Comparison of ENCODE assay signal across 8 mouse cellular contexts in the genomic region with DNA sequence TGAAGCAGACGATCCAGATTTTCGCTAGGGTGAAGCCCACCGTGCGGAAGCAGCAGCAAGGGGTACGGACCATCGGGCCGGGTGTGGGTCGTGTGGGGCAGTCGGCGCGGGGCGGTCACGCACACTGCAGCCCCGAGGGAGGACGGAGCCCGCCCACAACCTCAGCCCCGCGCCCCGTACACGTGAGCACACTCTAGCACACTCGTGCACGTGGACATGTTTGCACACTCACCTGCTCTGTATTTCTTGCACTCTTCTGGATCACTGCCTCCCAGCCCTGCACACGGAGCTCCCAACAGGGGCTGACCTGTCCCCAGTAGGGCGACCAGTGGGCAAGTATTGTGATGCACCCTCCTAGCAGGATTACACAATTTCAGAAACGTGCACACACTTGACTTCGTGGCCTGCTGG. TPM values are rescaled to one million over a fixed set of nuclear protein-coding genes. Genes with fewer than 3 reads are reported as not detected.
DNase-seq lines count a peak whose midpoint lies in the region; ATAC-seq lines count a peak whose summit lies in the region.

No protein-coding gene starts in this region.

- intact Hi-C loops in left cerebral cortex, postnatal 4 days (cut with DNase I): no loop called here

- no peaks in the 10 kb centered on the region; the same call in 1 of the 2 replicates for H3K9me3 ChIP-seq in neural tube, embryonic 11.5 days (ENCODE audit: control insufficient read depth, low read length)
- no peaks in the 10 kb centered on the region for H3K9me3 ChIP-seq in limb, embryonic 15.5 days
- H3K9me3 ChIP-seq in stomach, embryonic 14.5 days (ENCODE audit: control insufficient read depth, low read depth, low read length): no peaks in the 10 kb centered on the region

- peak overlapping the region; percentile 35 for H3K9ac ChIP-seq in neural tube, embryonic 11.5 days (ENCODE audit: low read length)
- peak overlapping the region; percentile 35; the same call in 1 of the 2 replicates for H3K9ac ChIP-seq in limb, embryonic 15.5 days
- peak overlapping the region; percentile 45 for H3K9ac ChIP-seq in stomach, embryonic 14.5 days (replicated peaks; ENCODE audit: low read depth, low read length)

- H3K36me3 ChIP-seq in neural tube, embryonic 11.5 days (ENCODE audit: control insufficient read depth, insufficient read depth, low read length): no peaks in the 10 kb centered on the region
- no peaks in the 10 kb centered on the region for H3K36me3 ChIP-seq in limb, embryonic 15.5 days
- no peaks in the 10 kb centered on the region for H3K36me3 ChIP-seq in stomach, embryonic 14.5 days (ENCODE audit: control insufficient read depth, insufficient read depth, low read length)

- H3K4me3 ChIP-seq in neural tube, embryonic 11.5 days (ENCODE audit: low read depth, low read length): peak overlapping the region; percentile 52
- H3K4me3 ChIP-seq in limb, embryonic 15.5 days: peak overlapping the region; percentile 62
- peak overlapping the region; percentile 56 for H3K4me3 ChIP-seq in stomach, embryonic 14.5 days (ENCODE audit: low read depth, low read length)

- peak; percentile 39 for DNase-seq in cerebellum, adult 9-10 months
- no peak for DNase-seq in cerebellum, postnatal 4 days (ENCODE audit: low spot score in 2 of 2)
- DNase-seq in neural tube, embryonic 11.5 days (ENCODE audit: low spot score): no peak
- no peak for DNase-seq in neural tube, embryonic 10.5 days (ENCODE audit: extremely low spot score, low spot score)
- DNase-seq in left cerebral cortex, postnatal 4 days: no peak
- no peak for DNase-seq in spleen, postnatal 4 days (ENCODE audit: low spot score in 2 of 2)

- WGBS in neural tube, embryonic 11.5 days: under 1% methylated on average over 26 of the region's 26 CpGs
- WGBS in limb, embryonic 15.5 days: under 1% methylated on average over 26 of the region's 26 CpGs
- under 1% methylated on average over 26 of the region's 26 CpGs for WGBS in stomach, embryonic 14.5 days

- no peaks in the 10 kb centered on the region for H3K27me3 ChIP-seq in neural tube, embryonic 11.5 days (ENCODE audit: control insufficient read depth, insufficient read depth, low read length)
- H3K27me3 ChIP-seq in limb, embryonic 15.5 days: no peaks in the 10 kb centered on the region
- no peaks in the 10 kb centered on the region for H3K27me3 ChIP-seq in stomach, embryonic 14.5 days (ENCODE audit: control insufficient read depth, insufficient read depth, low read length)

- peak; percentile 76 for ATAC-seq in neural tube, embryonic 11.5 days (ENCODE audit: insufficient read depth, low FRiP score, low TSS enrichment)
- ATAC-seq in limb, embryonic 15.5 days (ENCODE audit: insufficient number of reproducible peaks, low FRiP score, low TSS enrichment, low read depth): peak; percentile 51; the same call in 1 of the 2 replicates
- peak; percentile 80 for ATAC-seq in stomach, embryonic 14.5 days (ENCODE audit: insufficient number of reproducible peaks, insufficient read depth, low FRiP score, low read depth)

- no peak overlapping the region for H3K27ac ChIP-seq in neural tube, embryonic 11.5 days (ENCODE audit: low read depth, low read length)
- H3K27ac ChIP-seq in limb, embryonic 15.5 days: no peak overlapping the region
- no peak overlapping the region for H3K27ac ChIP-seq in stomach, embryonic 14.5 days (ENCODE audit: low read length)

- H3K4me2 ChIP-seq in neural tube, embryonic 11.5 days (ENCODE audit: low read depth): peak overlapping the region; percentile 69
- peak overlapping the region; percentile 96 for H3K4me2 ChIP-seq in limb, embryonic 15.5 days
- H3K4me2 ChIP-seq in stomach, embryonic 14.5 days (replicated peaks; ENCODE audit: low read depth, low read length): peak overlapping the region; percentile 92

- peaks cover 2% of the 10 kb centered on the region; the same call in 1 of the 2 replicates for H3K4me1 ChIP-seq in neural tube, embryonic 11.5 days (ENCODE audit: control insufficient read depth, insufficient read depth, low read length)
- peaks cover 11% of the 10 kb centered on the region for H3K4me1 ChIP-seq in limb, embryonic 15.5 days
- peaks cover 5% of the 10 kb centered on the region; the same call in 1 of the 2 replicates for H3K4me1 ChIP-seq in stomach, embryonic 14.5 days (ENCODE audit: control insufficient read depth, insufficient read depth, low read length)

RNA-seq across cellular contexts. Expression of a gene that starts 0.3 kb away (rescaled TPM):
- polyA plus RNA-seq in neural tube, embryonic 11.5 days (2014; fragmentation: Nextera tagmentation; extraction: Ambion mirVana): 3.5 and 4.0 TPM in 2 replicates
- 1.3 and 1.7 TPM in 2 replicates for polyA plus RNA-seq in limb, embryonic 15.5 days (2015; fragmentation: Nextera tagmentation; extraction: Ambion mirVana)
- 2.1 and 2.7 TPM in 2 replicates for polyA plus RNA-seq in stomach, embryonic 14.5 days (2014; fragmentation: Nextera tagmentation; extraction: Ambion mirVana)
- total RNA-seq in left cerebral cortex, postnatal 4 days (2021): 1 to 10 TPM; 1.6 to 2.3 TPM

RNA-seq across cellular contexts. Expression of a gene that starts 51.1 kb away (rescaled TPM):
- polyA plus RNA-seq in neural tube, embryonic 11.5 days (2014; fragmentation: Nextera tagmentation; extraction: Ambion mirVana): 5.3 TPM in 2 replicates
- polyA plus RNA-seq in limb, embryonic 15.5 days (2015; fragmentation: Nextera tagmentation; extraction: Ambion mirVana): 8.3 and 9.9 TPM in 2 replicates
- 12.5 TPM in 2 replicates for polyA plus RNA-seq in stomach, embryonic 14.5 days (2014; fragmentation: Nextera tagmentation; extraction: Ambion mirVana)
- 10 to 100 TPM; 14.0 to 15.8 TPM for total RNA-seq in left cerebral cortex, postnatal 4 days (2021)
